Mouse (Mus musculus): ENCODE measurements around the gene Ahdc1.

- TF ChIP-seq CTCF (conservative IDR thresholded peaks at IDR 0.05; ENCODE audit: low read length) (no peak), NANOG (IDR thresholded peaks at IDR 0.05; ENCODE audit: borderline replicate concordance, low read length) (no peak), POU5F1 (IDR thresholded peaks at IDR 0.05; ENCODE audit: borderline replicate concordance, low read length) (no peak)
Observed at GRCm38 (mm10) chr4:133074894-133075572, 64.0 kb downstream of the Ahdc1 start.

Measured in E14TG2a.4 (cell line).